Mouse (Mus musculus) embryonic fibroblast, embryonic 13.5 days (primary cell): ENCODE measurements around the gene Cpm.

Experiments
- CTCF ChIP-seq: IDR thresholded peaks from 2 replicates; pipeline ENCODE4 v1.5.1; 2011; ENCODE audit warnings: mild to moderate bottlenecking, control low read depth, low read length, moderate library complexity, borderline replicate concordance; ENCODE audit not compliant: insufficient read depth
- POLR2A ChIP-seq: IDR thresholded peaks from 2 replicates; pipeline ENCODE4 v1.6.1; 2011; ENCODE audit warnings: low read depth, mild to moderate bottlenecking, control low read depth, low read length, moderate library complexity

- TF ChIP-seq CTCF (no peak), POLR2A (no peak)
Observed at GRCm38 (mm10) chr10:117667663-117668507, 38.6 kb downstream of the Cpm start.
